Mouse (Mus musculus) cortical plate, adult 2 months (tissue): ENCODE measurements around the gene Nudt3. TPM values are rescaled to one million over a fixed set of nuclear protein-coding genes. Genes with fewer than 3 reads are reported as not detected.
"Not testable (repeated sequence)": the region's sequence is repeated elsewhere in the genome, so short reads cannot be mapped to it uniquely, and the experiment has no call there.

ENCODE experiments used
- H3K27ac ChIP-seq: fragments of 200-500 bp; 2 replicates; pipeline ENCODE4 v1.5.1; 2012; ENCODE audit warnings: low read length, control low read depth, inconsistent platforms; ENCODE audit not compliant: insufficient read depth
- H3K4me1 ChIP-seq: fragments of 200-500 bp; 2 replicates; pipeline ENCODE4 v1.6.1; 2011; ENCODE audit warnings: low read length; ENCODE audit not compliant: control insufficient read depth, insufficient read depth
- H3K4me3 ChIP-seq: fragments of 200-500 bp; 2 replicates; pipeline ENCODE4 v1.5.1; 2011; ENCODE audit warnings: mild to moderate bottlenecking, low read length, control low read depth; ENCODE audit not compliant: insufficient read depth
- CTCF ChIP-seq: fragments of 200-500 bp; IDR thresholded peaks from 2 replicates; pipeline ENCODE4 v1.5.1; 2011; ENCODE audit warnings: mild to moderate bottlenecking, control low read depth, low read length; ENCODE audit not compliant: insufficient read depth; ENCODE audit errors: extremely low read depth
- POLR2A ChIP-seq: fragments of 200-500 bp; IDR thresholded peaks from 2 replicates; pipeline ENCODE4 v1.6.1; 2011; ENCODE audit warnings: mild to moderate bottlenecking, low read length, control low read depth; ENCODE audit not compliant: insufficient read depth; ENCODE audit errors: extremely low read depth
- polyA plus RNA-seq: library from polyadenylated mRNA; depleted of rRNA; stranded (reverse); fragments of >200 nt; gene quantifications from 2 replicates; pipeline ENCODE4 v1.2.3, GENCODE M21; 2012

Nudt3 gene
- polyA plus RNA-seq, 1 experiment: 371 TPM

GRCm38 (mm10) chr17:27637333-27637732 is 14.0 kb upstream of the Nudt3 start:
- Histone ChIP-seq H3K27ac (no peak overlapping the region), H3K4me1 (peaks cover 2% of the 10 kb centered on the region; the same call in 1 of the 2 replicates), H3K4me3 (no peak overlapping the region)
- TF ChIP-seq POLR2A (no peak), CTCF (no peak)

- TF ChIP-seq POLR2A (no peak), CTCF (no peak)
Observed at GRCm38 (mm10) chr17:27636132-27637020, 13.1 kb upstream of the Nudt3 start, which contains the start of gene Rps10. Rps10 (minus strand) TSS chr17:27636669.

GRCm38 (mm10) chr17:27635575-27635903 is 12.2 kb upstream of the Nudt3 start:
- not testable (repeated sequence) for H3K27ac ChIP-seq, H3K4me1 ChIP-seq
- peak overlapping the region; percentile 71 for H3K4me3 ChIP-seq

More at GRCm38 (mm10) chr17:27636132-27637020, 13.1 kb upstream of the Nudt3 start, which contains the start of gene Rps10:
- H3K27ac ChIP-seq: peak within 1 kb of the TSS; percentile 41
- peaks cover 2% of the 10 kb centered on the region; the same call in 1 of the 2 replicates for H3K4me1 ChIP-seq
- peak within 1 kb of the TSS; percentile 71; the same call in 1 of the 2 replicates for H3K4me3 ChIP-seq

- Histone ChIP-seq H3K27ac (peak within 1 kb of the TSS; percentile 41; the same call in 1 of the 2 replicates), H3K4me3 (peak within 1 kb of the TSS; percentile 71), H3K4me1 (peaks cover 2% of the 10 kb centered on the region; the same call in 1 of the 2 replicates)
- TF ChIP-seq POLR2A (peak; percentile 68; the same call in 1 of the 2 replicates), CTCF (no peak)
Observed at GRCm38 (mm10) chr17:27634871-27635574, 11.7 kb upstream of the Nudt3 start, which contains the start of gene RPS10-NUDT3. RPS10-NUDT3 (minus strand) TSS chr17:27635222.

GRCm38 (mm10) chr17:27629249-27630020 is 6.1 kb upstream of the Nudt3 start:
- no peak overlapping the region for H3K27ac ChIP-seq
- H3K4me1 ChIP-seq: no peaks in the 10 kb centered on the region; the same call in 1 of the 2 replicates
- TF ChIP-seq CTCF: peak; percentile 95
- TF ChIP-seq POLR2A: peak; percentile 24; the same call in 1 of the 2 replicates
- no peak overlapping the region for H3K4me3 ChIP-seq

- Histone ChIP-seq H3K4me3 (no peak overlapping the region), H3K4me1 (no peaks in the 10 kb centered on the region; the same call in 1 of the 2 replicates), H3K27ac (no peak overlapping the region)
- TF ChIP-seq POLR2A (no peak), CTCF (no peak)
Observed at GRCm38 (mm10) chr17:27628376-27628775, 5.1 kb upstream of the Nudt3 start.

- Histone ChIP-seq H3K4me3 (no peak overlapping the region), H3K27ac (no peak overlapping the region), H3K4me1 (no peaks in the 10 kb centered on the region; the same call in 1 of the 2 replicates)
- no peak for TF ChIP-seq POLR2A
- no peak for TF ChIP-seq CTCF
Observed at GRCm38 (mm10) chr17:27627451-27627850, 4.2 kb upstream of the Nudt3 start.

GRCm38 (mm10) chr17:27626681-27627080 is 3.4 kb upstream of the Nudt3 start:
- no peak overlapping the region; the same call in 1 of the 2 replicates for H3K27ac ChIP-seq
- H3K4me3 ChIP-seq: no peak overlapping the region
- TF ChIP-seq POLR2A (no peak), CTCF (no peak)
- H3K4me1 ChIP-seq: no peaks in the 10 kb centered on the region; the same call in 1 of the 2 replicates

GRCm38 (mm10) chr17:27625455-27626251 is 2.4 kb upstream of the Nudt3 start:
- peaks cover under 1% of the 10 kb centered on the region; the same call in 1 of the 2 replicates for H3K4me1 ChIP-seq
- no peak overlapping the region for H3K27ac ChIP-seq
- TF ChIP-seq CTCF (no peak), POLR2A (no peak)
- no peak overlapping the region for H3K4me3 ChIP-seq
